Mouse (Mus musculus): ENCODE measurements around the gene Gcnt3. TPM values are rescaled to one million over a fixed set of nuclear protein-coding genes. Genes with fewer than 3 reads are reported as not detected.

Gene Gcnt3
- polyA plus RNA-seq, 1 experiment from 2014 or later, result 16.9 TPM

DNA sequence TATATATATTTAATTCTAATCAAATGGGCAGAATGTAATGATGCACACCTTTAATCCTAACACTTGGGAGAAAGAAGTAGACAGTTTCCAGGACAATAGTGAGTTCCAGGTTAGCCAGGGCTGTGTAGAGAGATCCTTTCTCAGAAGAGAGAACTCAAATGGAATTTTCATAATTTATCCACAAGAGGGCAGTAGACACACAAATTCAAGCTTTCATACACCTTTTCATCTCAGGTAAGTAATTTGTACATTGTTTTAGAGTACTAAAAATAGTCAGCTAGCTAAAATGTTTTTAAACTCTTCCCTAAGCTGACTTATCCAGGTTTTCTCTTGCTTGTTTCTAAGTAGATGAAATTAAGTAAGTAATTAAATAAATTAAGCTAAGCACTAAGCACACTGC, 19.0 kb downstream of the Gcnt3 start:
- no peaks in the 10 kb centered on the region for H3K36me3 ChIP-seq (ENCODE audit: control insufficient read depth, insufficient read depth, low read length)
- H3K27me3 ChIP-seq (ENCODE audit: control insufficient read depth, insufficient read depth, low read length), result no peaks in the 10 kb centered on the region
- ATAC-seq (ENCODE audit: insufficient read depth, low FRiP score), result no peak

DNA sequence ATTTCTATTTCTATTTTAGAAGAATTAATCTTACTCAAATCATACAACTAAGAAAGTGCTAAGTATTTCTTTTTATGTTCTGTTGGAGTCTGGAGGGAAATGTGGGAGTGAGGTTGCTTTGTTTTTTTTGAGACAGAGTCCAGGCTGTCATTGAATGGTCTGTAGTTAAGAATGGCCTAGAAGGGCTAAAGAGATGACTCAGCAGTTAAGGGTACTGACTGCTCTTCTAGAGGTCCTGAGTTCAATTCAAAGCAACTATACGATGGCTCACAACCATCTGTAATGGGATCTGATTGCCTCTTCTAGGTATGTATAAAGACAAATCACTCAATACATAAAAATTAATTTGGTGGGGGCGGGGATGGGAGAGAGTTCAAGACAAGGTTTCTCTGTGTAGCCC, 22.3 kb downstream of the Gcnt3 start:
- Histone ChIP-seq H3K27me3 (ENCODE audit: control insufficient read depth, insufficient read depth, low read length) (no peaks in the 10 kb centered on the region), H3K27ac (ENCODE audit: low read length) (no peak overlapping the region), H3K9me3 (replicated peaks; ENCODE audit: control insufficient read depth, low read length) (no peaks in the 10 kb centered on the region), H3K9ac (ENCODE audit: low read length) (no peak overlapping the region), H3K4me2 (ENCODE audit: low read depth, low read length) (no peak overlapping the region), H3K4me3 (replicated peaks; ENCODE audit: low read length) (no peak overlapping the region), H3K4me1 (ENCODE audit: control insufficient read depth, insufficient read depth, low read length) (peaks cover 12% of the 10 kb centered on the region), H3K36me3 (ENCODE audit: control insufficient read depth, insufficient read depth, low read length) (no peaks in the 10 kb centered on the region)
- no peak for ATAC-seq (ENCODE audit: insufficient read depth, low FRiP score)
- WGBS, result 91% methylated on average over 2 of the region's 2 CpGs

More for the DNA sequence above, 19.0 kb downstream of the Gcnt3 start:
- Histone ChIP-seq H3K4me2 (ENCODE audit: low read depth, low read length) (no peak overlapping the region), H3K4me1 (ENCODE audit: control insufficient read depth, insufficient read depth, low read length) (peaks cover 6% of the 10 kb centered on the region), H3K9ac (ENCODE audit: low read length) (no peak overlapping the region), H3K4me3 (replicated peaks; ENCODE audit: low read length) (no peak overlapping the region), H3K9me3 (replicated peaks; ENCODE audit: control insufficient read depth, low read length) (no peaks in the 10 kb centered on the region), H3K27ac (ENCODE audit: low read length) (no peak overlapping the region)

DNA sequence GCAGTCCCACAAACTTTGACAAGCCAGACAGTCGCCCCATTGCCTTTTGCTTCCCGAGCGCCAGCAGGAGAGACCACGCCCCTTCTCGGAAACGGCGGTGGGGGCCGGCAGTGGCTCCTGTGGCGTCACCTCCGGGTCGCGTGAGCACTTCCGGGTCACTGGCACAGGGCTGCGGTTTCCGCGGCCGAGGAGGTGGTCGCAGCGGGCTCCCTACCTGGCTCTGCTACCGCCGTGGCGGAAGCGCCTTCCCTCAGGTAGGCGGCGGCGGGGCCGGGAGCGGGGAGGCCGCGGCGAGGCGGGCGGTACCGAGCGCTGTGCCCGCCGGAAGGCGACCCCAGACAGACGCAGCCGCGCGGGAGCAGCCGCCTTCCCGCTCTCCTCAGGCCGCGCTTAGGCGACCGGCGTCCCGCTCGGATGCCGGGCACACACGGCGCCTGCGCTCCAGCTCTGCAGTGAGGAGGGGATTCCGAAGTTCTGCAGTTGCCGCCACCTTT, 25.4 kb downstream of the Gcnt3 start, which contains the start of gene Gtf2a2:
TSS of gene Gtf2a2 (plus strand) at position 143 of the 494 bp plus-strand sequence.
- Histone ChIP-seq H3K36me3 (ENCODE audit: control insufficient read depth, insufficient read depth, low read length) (peaks cover 6% of the 10 kb centered on the region; the same call in 1 of the 2 replicates), H3K9me3 (replicated peaks; ENCODE audit: control insufficient read depth, low read length) (no peaks in the 10 kb centered on the region), H3K27ac (ENCODE audit: low read length) (peak within 1 kb of the TSS; percentile 93), H3K4me1 (ENCODE audit: control insufficient read depth, insufficient read depth, low read length) (peaks cover 12% of the 10 kb centered on the region), H3K27me3 (ENCODE audit: control insufficient read depth, insufficient read depth, low read length) (no peaks in the 10 kb centered on the region), H3K9ac (ENCODE audit: low read length) (peak within 1 kb of the TSS; percentile 97), H3K4me3 (replicated peaks; ENCODE audit: low read length) (peak within 1 kb of the TSS; percentile 83), H3K4me2 (ENCODE audit: low read depth, low read length) (peak within 1 kb of the TSS; percentile 68)
- ATAC-seq (ENCODE audit: insufficient read depth, low FRiP score), result peak; percentile 96
- 1% methylated on average over 57 of the region's 57 CpGs for WGBS

DNA sequence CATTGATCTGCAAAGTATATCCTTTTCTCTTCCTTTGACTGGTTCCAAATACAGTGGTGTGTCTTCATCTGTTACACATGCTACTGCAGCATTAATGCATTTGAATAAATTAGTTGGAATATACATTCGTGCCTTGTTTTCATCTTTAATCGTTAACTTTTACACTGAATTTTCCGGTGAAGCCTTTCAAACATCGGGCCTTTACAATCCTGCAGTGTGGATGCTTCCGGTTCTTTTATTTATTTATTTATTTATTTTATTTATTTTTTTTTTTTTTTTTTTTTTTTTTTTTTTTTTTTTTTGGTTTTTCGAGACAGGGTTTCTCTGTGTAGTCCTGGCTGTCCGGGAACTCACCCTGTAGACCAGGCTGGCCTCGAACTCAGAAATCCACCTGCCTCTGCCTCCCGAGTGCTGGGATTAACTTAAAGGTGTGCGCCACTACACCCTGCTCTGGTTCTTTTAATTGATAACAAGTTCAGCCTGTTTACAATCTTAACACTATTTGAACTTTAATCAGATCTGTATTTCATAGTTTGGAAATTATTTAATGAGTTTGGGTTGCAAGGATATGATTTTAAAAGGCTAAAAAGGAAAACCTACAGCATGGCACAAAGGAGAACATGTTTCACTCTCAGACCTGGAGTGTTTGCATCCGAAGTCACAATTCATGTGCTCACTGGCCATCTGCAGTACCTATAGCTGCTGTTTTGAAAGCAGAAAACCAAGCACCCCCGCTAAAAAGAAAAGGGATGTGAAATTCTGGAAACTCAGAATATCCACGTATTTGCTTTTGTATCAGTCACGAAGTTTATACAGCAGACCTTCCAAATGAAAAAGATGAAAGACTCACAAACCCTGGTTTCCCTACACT, 26.1 kb downstream of the Gcnt3 start:
- Histone ChIP-seq H3K27ac (ENCODE audit: low read length) (peak overlapping the region; percentile 93), H3K4me2 (ENCODE audit: low read depth, low read length) (peak overlapping the region; percentile 68), H3K4me3 (replicated peaks; ENCODE audit: low read length) (peak overlapping the region; percentile 83), H3K36me3 (ENCODE audit: control insufficient read depth, insufficient read depth, low read length) (peaks cover 6% of the 10 kb centered on the region; the same call in 1 of the 2 replicates), H3K27me3 (ENCODE audit: control insufficient read depth, insufficient read depth, low read length) (no peaks in the 10 kb centered on the region), H3K4me1 (ENCODE audit: control insufficient read depth, insufficient read depth, low read length) (peaks cover 12% of the 10 kb centered on the region), H3K9me3 (replicated peaks; ENCODE audit: control insufficient read depth, low read length) (no peaks in the 10 kb centered on the region), H3K9ac (ENCODE audit: low read length) (peak overlapping the region; percentile 97)
- WGBS, result 58% methylated on average over 14 of the region's 14 CpGs
- no peak for ATAC-seq (ENCODE audit: insufficient read depth, low FRiP score)

DNA sequence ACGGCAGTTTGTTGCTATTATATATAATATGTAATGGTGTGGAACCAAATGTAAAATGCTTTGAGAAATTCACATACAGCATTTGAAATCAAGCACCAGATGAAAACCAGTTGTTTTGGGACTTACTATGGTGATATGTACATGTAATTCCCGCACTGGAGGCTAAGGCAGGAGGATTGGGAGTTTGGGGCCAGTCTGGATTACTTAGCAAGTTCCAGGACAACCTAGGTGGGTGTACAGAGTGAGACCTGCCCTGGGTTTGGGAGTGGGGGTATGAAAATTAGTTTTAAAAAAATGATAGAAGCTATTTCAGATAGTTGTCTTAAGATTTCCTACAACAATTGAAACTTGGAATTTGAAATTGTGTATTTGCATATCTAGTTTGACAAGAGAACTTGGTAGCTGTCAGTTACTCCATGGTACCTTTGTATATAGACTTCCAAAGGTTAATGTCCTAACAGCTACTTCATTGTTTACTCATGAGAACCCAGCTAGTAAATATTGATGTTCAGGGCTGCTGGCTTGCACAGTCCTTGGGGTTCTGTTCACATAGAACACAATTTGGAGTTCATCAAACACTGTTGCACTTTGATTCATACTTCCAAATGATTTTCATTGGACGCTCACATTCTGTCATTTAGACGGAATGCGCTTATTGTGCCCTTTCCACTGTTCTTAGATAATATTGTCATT, 27.0 kb downstream of the Gcnt3 start:
- no peaks in the 10 kb centered on the region for H3K27me3 ChIP-seq (ENCODE audit: control insufficient read depth, insufficient read depth, low read length)
- H3K9ac ChIP-seq (ENCODE audit: low read length), result no peak overlapping the region
- no peak overlapping the region for H3K4me3 ChIP-seq (replicated peaks; ENCODE audit: low read length)
- peaks cover 12% of the 10 kb centered on the region for H3K4me1 ChIP-seq (ENCODE audit: control insufficient read depth, insufficient read depth, low read length)
- no peak for ATAC-seq (ENCODE audit: insufficient read depth, low FRiP score)
- no peaks in the 10 kb centered on the region for H3K9me3 ChIP-seq (replicated peaks; ENCODE audit: control insufficient read depth, low read length)
- peaks cover 6% of the 10 kb centered on the region; the same call in 1 of the 2 replicates for H3K36me3 ChIP-seq (ENCODE audit: control insufficient read depth, insufficient read depth, low read length)
- no peak overlapping the region for H3K27ac ChIP-seq (ENCODE audit: low read length)
- 84% methylated on average over 5 of the region's 5 CpGs for WGBS
- no peak overlapping the region for H3K4me2 ChIP-seq (ENCODE audit: low read depth, low read length)

DNA sequence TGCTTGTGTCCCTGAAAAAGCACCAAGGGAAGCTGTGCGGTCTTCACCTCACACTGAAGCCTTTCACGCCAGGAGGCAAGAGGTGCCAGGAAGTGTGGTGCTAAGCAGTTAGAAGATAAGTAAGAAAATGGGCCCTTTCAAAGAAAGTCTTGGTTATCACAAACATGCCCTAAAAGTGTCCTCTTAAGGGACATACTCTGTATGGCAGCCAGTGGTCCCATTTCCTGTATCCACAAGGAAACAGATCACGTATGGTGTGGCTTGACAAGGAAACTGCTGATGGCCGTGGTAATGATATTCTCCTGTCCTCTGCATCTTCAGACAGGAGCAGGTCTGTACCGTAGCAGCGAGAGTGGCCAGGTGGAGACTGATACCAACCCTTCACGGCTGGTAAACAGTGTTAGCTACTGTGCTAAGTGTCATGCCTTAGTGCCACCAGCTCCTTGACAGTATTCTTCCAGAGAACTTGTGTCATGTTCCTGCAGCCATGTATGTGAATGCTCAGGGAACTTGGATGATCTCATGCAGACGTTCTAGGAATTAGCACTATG, 28.1 kb downstream of the Gcnt3 start:
- Histone ChIP-seq H3K9me3 (replicated peaks; ENCODE audit: control insufficient read depth, low read length) (no peaks in the 10 kb centered on the region), H3K4me1 (ENCODE audit: control insufficient read depth, insufficient read depth, low read length) (peaks cover 12% of the 10 kb centered on the region), H3K9ac (ENCODE audit: low read length) (no peak overlapping the region), H3K27ac (ENCODE audit: low read length) (no peak overlapping the region), H3K27me3 (ENCODE audit: control insufficient read depth, insufficient read depth, low read length) (no peaks in the 10 kb centered on the region), H3K36me3 (ENCODE audit: control insufficient read depth, insufficient read depth, low read length) (peaks cover 6% of the 10 kb centered on the region; the same call in 1 of the 2 replicates), H3K4me3 (replicated peaks; ENCODE audit: low read length) (no peak overlapping the region), H3K4me2 (ENCODE audit: low read depth, low read length) (no peak overlapping the region)
- no peak for ATAC-seq (ENCODE audit: insufficient read depth, low FRiP score)
- WGBS, result 81% methylated on average over 8 of the region's 8 CpGs

DNA sequence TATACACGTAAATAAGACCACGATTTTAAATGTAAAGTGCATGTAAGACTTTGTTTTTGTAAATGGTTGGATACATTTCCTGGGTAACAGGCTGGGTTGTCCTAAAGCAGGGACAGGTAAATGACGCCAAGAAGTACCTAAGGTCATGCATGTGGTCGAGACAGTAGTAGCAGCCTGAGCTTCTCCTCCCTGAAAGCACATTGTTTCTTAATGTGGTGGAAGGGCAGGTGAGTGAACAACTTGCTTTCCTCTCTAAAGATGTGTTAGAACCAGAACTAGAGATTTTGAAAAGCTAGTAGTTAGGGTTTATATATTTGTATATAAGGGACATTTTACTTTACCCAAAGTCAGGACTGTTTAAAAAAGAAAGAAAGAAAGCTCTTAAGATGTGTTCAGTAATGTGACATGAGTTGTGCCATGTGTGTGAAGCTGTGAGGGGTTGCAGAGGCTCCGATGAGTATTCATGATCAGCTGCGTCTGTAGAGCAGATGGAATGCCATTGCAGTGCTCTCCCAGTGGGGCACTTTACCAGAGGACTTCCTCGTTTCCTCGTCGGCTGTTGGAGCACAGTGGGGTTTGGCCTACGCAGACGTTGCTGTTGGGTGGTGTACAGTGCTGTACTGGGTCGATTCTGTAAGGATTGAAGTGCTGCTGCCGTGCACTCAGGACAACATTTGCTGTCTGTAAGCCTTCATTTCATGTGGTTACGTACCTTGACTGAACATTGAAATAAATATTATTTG, 30.2 kb downstream of the Gcnt3 start:
- H3K36me3 ChIP-seq (ENCODE audit: control insufficient read depth, insufficient read depth, low read length), result peaks cover 14% of the 10 kb centered on the region; the same call in 1 of the 2 replicates

DNA sequence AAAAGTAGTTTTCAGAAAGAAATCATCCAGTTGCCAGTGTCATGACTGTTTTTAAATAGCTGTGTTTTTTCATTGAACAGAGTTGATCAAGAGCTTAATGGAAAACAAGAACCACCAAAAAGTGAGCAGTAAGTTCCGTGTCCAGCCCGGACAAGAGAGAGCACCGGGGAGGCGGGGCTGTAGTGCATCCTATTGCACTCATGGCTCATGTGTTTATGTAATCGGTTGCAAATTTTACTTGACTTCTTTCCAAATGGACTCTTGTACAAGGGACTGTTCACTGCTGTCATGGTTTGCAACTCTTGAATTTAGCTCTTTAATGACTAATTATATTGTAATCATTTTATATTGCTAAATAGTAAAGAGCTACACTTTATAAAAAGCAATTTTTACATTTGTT, 30.9 kb downstream of the Gcnt3 start:
- no peaks in the 10 kb centered on the region for H3K9me3 ChIP-seq (replicated peaks; ENCODE audit: control insufficient read depth, low read length)
- H3K27me3 ChIP-seq (ENCODE audit: control insufficient read depth, insufficient read depth, low read length), result no peaks in the 10 kb centered on the region
- no peak overlapping the region for H3K4me2 ChIP-seq (ENCODE audit: low read depth, low read length)
- WGBS, result 91% methylated on average over 5 of the region's 5 CpGs
- peaks cover 19% of the 10 kb centered on the region for H3K36me3 ChIP-seq (ENCODE audit: control insufficient read depth, insufficient read depth, low read length)
- no peak overlapping the region for H3K4me3 ChIP-seq (replicated peaks; ENCODE audit: low read length)
- no peak overlapping the region for H3K9ac ChIP-seq (ENCODE audit: low read length)
- no peak for ATAC-seq (ENCODE audit: insufficient read depth, low FRiP score)
- H3K4me1 ChIP-seq (ENCODE audit: control insufficient read depth, insufficient read depth, low read length), result 0 out of 2 replicates have a peak, but pooled peaks cover 1% of the 10 kb centered on the region
- no peak overlapping the region for H3K27ac ChIP-seq (ENCODE audit: low read length)

More for the DNA sequence above, 30.2 kb downstream of the Gcnt3 start:
- WGBS, result 87% methylated on average over 14 of the region's 14 CpGs
- ATAC-seq (ENCODE audit: insufficient read depth, low FRiP score), result no peak
- no peak overlapping the region for H3K4me3 ChIP-seq (replicated peaks; ENCODE audit: low read length)
- 0 out of 2 replicates have a peak, but pooled peaks cover 3% of the 10 kb centered on the region for H3K4me1 ChIP-seq (ENCODE audit: control insufficient read depth, insufficient read depth, low read length)
- no peaks in the 10 kb centered on the region for H3K27me3 ChIP-seq (ENCODE audit: control insufficient read depth, insufficient read depth, low read length)
- H3K27ac ChIP-seq (ENCODE audit: low read length), result no peak overlapping the region
- H3K9me3 ChIP-seq (replicated peaks; ENCODE audit: control insufficient read depth, low read length), result no peaks in the 10 kb centered on the region
- H3K9ac ChIP-seq (ENCODE audit: low read length), result no peak overlapping the region
- no peak overlapping the region for H3K4me2 ChIP-seq (ENCODE audit: low read depth, low read length)
